Mouse (Mus musculus) forebrain, embryonic 10.5 days (tissue): ENCODE data around the gene Cd47. TPM values are rescaled to one million over a fixed set of nuclear protein-coding genes. Genes with fewer than 3 reads are reported as not detected.

ENCODE experiments used
- DNase-seq: peaks from one replicate; pipeline ENCODE4 v3.0.0-alpha.2; 2017; ENCODE audit warnings: low spot score; ENCODE audit errors: extremely low spot score
- H3K27ac ChIP-seq: fragments of 300-500 bp; sonication (generic); 2 replicates; pipeline ENCODE4 v1.5.1; 2016; ENCODE audit warnings: mild to moderate bottlenecking
- H3K27me3 ChIP-seq: fragments of 300-500 bp; sonication (generic); 2 replicates; pipeline ENCODE4 v1.6.1; 2016; ENCODE audit warnings: mild to moderate bottlenecking; ENCODE audit not compliant: poor library complexity, severe bottlenecking
- H3K36me3 ChIP-seq: fragments of 300-500 bp; sonication (generic); replicated peaks from 2 replicates; pipeline ENCODE4 v1.6.1; 2016; ENCODE audit warnings: mild to moderate bottlenecking, moderate library complexity
- H3K4me1 ChIP-seq: fragments of 300-500 bp; sonication (generic); 2 replicates; pipeline ENCODE4 v1.6.1; 2016
- H3K4me3 ChIP-seq: fragments of 300-500 bp; sonication (generic); 2 replicates; pipeline ENCODE4 v1.5.1; 2016; ENCODE audit warnings: mild to moderate bottlenecking, moderate library complexity
- H3K9me3 ChIP-seq: fragments of 300-500 bp; sonication (generic); 2 replicates; pipeline ENCODE4 v1.6.1; 2016; ENCODE audit warnings: mild to moderate bottlenecking, moderate library complexity
- whole genome bisulfite sequencing: fragments of 180-500 bp; shearing (Covaris S2); methylation state at CpG from one replicate; pipeline ENCODE4 v1.1.7; 2016; 5-methylcytosine and 5-hydroxymethylcytosine counted together
- polyA plus RNA-seq: library from polyadenylated mRNA; unstranded; fragments of >200 nt; fragmentation: Nextera tagmentation; extraction: Ambion mirVana; gene quantifications from 2 replicates; pipeline ENCODE4 v1.2.1, GENCODE M21; 2016

Cd47 gene
- polyA plus RNA-seq, 1 experiment from 2014 or later = 32.8 TPM

- DNase-seq = no peak
- Histone ChIP-seq H3K4me3 (no peak overlapping the region), H3K36me3 (no peaks in the 10 kb centered on the region)
Observed at GRCm38 (mm10) chr16:49940473-49940872, 140.1 kb downstream of the Cd47 start.

DNA sequence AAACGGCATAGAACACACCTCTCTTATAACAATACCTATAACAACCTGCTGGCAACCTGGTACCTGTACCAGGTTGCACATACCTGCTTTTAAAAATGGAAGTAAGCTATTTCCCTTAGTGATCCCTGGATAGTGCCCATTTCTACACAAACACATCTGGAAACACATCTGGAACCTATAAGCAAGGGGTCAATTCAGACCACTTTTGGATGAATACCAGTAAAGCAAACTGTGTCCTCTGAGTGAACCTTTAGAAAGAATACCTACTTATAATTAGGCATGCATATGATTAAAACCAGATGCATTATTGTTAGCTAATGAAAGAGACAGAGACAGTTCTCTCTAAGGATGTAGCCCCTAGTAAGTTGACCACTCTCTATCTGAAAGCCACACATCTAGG lies 140.7 kb downstream of the Cd47 start:
- Histone ChIP-seq H3K36me3 (no peaks in the 10 kb centered on the region), H3K27me3 (no peaks in the 10 kb centered on the region), H3K4me1 (peaks cover 16% of the 10 kb centered on the region), H3K4me3 (no peak overlapping the region), H3K27ac (no peak overlapping the region), H3K9me3 (no peaks in the 10 kb centered on the region)
- no peak for DNase-seq
- 75% methylated on average over 1 of the region's 1 CpGs for WGBS

More at GRCm38 (mm10) chr16:49940473-49940872, 140.1 kb downstream of the Cd47 start:
- Histone ChIP-seq H3K4me1 (peaks cover 16% of the 10 kb centered on the region), H3K9me3 (no peaks in the 10 kb centered on the region), H3K27me3 (no peaks in the 10 kb centered on the region), H3K27ac (no peak overlapping the region)

GRCm38 (mm10) chr16:49943726-49944125 lies 143.4 kb downstream of the Cd47 start:
- H3K9me3 ChIP-seq = no peaks in the 10 kb centered on the region
- no peak for DNase-seq
- H3K4me3 ChIP-seq = no peak overlapping the region
- 92% methylated on average over 1 of the region's 1 CpGs for WGBS
- H3K27me3 ChIP-seq = no peaks in the 10 kb centered on the region
- no peaks in the 10 kb centered on the region for H3K36me3 ChIP-seq
- no peak overlapping the region for H3K27ac ChIP-seq
- no peaks in the 10 kb centered on the region for H3K4me1 ChIP-seq

GRCm38 (mm10) chr16:49945084-49945483 lies 144.8 kb downstream of the Cd47 start:
- Histone ChIP-seq H3K9me3 (no peaks in the 10 kb centered on the region), H3K27me3 (no peaks in the 10 kb centered on the region), H3K27ac (no peak overlapping the region), H3K36me3 (no peaks in the 10 kb centered on the region), H3K4me1 (no peaks in the 10 kb centered on the region), H3K4me3 (no peak overlapping the region)
- no peak for DNase-seq
- 89% methylated on average over 5 of the region's 5 CpGs for WGBS

- Histone ChIP-seq H3K27me3 (no peaks in the 10 kb centered on the region), H3K4me1 (peaks cover 2% of the 10 kb centered on the region; the same call in 1 of the 2 replicates), H3K9me3 (no peaks in the 10 kb centered on the region), H3K36me3 (no peaks in the 10 kb centered on the region), H3K27ac (no peak overlapping the region), H3K4me3 (no peak overlapping the region)
- DNase-seq = no peak
- 86% methylated on average over 3 of the region's 3 CpGs for WGBS
Observed at GRCm38 (mm10) chr16:49947049-49947448, 146.7 kb downstream of the Cd47 start.

GRCm38 (mm10) chr16:49947610-49948009 lies 147.3 kb downstream of the Cd47 start:
- Histone ChIP-seq H3K27ac (no peak overlapping the region), H3K36me3 (no peaks in the 10 kb centered on the region), H3K9me3 (no peaks in the 10 kb centered on the region), H3K4me1 (peaks cover 5% of the 10 kb centered on the region; the same call in 1 of the 2 replicates), H3K27me3 (no peaks in the 10 kb centered on the region), H3K4me3 (no peak overlapping the region)
- no peak for DNase-seq
- 94% methylated on average over 7 of the region's 7 CpGs for WGBS

DNA sequence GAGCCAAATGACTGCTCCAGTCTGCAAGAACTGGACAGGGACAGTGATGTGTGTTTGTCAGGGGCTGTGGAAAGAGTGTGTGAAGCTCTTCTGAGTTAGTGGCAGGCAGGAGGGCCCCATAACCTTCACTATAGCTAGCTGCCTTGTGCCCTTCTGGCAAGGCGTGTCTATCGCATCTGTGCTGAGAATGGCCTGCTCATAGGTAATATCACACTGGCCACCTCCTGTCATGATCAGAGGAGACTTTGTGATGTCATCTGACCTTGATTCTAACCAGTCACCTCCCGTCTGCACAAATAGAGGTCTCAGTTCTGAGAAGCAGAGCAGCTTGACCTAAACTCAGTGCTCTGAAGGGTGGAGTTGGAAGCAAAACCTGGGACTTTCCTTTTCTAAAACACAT lies 148.0 kb downstream of the Cd47 start:
- H3K4me3 ChIP-seq = no peak overlapping the region
- WGBS = 84% methylated on average over 3 of the region's 3 CpGs
- H3K27me3 ChIP-seq = no peaks in the 10 kb centered on the region
- H3K4me1 ChIP-seq = peaks cover 5% of the 10 kb centered on the region; the same call in 1 of the 2 replicates
- no peaks in the 10 kb centered on the region for H3K36me3 ChIP-seq
- no peaks in the 10 kb centered on the region for H3K9me3 ChIP-seq
- H3K27ac ChIP-seq = no peak overlapping the region
- DNase-seq = no peak

DNA sequence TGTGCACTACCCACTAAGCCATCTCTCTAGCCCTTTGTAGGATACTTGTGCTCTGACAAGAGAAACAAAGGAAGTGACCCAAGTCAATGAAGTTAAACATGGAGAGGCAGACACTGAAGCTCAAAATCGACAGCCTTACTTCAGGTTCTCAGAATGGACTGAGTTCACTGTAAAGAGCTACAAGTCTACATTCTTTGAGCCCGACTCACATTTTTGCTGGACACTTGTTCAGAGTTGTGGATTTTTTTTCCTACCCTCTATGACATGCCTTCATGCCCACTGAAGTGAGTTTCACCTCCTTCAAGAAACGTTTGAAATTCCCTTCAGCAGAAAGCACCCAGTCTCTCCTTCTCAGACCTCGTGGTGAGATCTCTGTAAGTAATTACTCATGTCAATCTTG lies 148.9 kb downstream of the Cd47 start:
- Histone ChIP-seq H3K4me3 (no peak overlapping the region), H3K27me3 (no peaks in the 10 kb centered on the region), H3K4me1 (peaks cover 5% of the 10 kb centered on the region; the same call in 1 of the 2 replicates), H3K27ac (no peak overlapping the region), H3K36me3 (no peaks in the 10 kb centered on the region), H3K9me3 (no peaks in the 10 kb centered on the region)
- DNase-seq = no peak
- WGBS = 77% methylated on average over 4 of the region's 4 CpGs

DNA sequence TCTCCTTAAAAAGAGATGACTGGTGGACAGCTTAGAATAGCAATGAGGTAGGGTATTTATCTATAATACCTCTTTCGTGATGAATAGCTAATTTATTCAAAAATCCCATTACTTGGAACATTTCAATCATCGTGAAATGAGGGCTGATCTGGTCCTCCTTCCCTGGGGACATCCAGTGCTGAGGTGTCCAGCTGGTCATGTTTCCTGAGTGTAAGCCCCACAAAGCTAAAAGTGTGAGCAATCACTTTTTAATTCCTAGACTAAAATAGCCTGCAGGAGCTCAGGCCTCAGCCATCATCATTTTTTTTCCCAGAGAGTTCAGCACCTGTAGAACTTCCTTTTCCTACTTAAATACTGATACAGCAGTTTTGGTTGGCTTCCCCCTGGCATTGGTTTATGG lies 150.0 kb downstream of the Cd47 start:
- no peak for DNase-seq
- Histone ChIP-seq H3K27ac (no peak overlapping the region), H3K4me3 (no peak overlapping the region), H3K36me3 (no peaks in the 10 kb centered on the region), H3K9me3 (no peaks in the 10 kb centered on the region), H3K4me1 (peaks cover 5% of the 10 kb centered on the region; the same call in 1 of the 2 replicates), H3K27me3 (no peaks in the 10 kb centered on the region)
- 90% methylated on average over 2 of the region's 2 CpGs for WGBS

DNA sequence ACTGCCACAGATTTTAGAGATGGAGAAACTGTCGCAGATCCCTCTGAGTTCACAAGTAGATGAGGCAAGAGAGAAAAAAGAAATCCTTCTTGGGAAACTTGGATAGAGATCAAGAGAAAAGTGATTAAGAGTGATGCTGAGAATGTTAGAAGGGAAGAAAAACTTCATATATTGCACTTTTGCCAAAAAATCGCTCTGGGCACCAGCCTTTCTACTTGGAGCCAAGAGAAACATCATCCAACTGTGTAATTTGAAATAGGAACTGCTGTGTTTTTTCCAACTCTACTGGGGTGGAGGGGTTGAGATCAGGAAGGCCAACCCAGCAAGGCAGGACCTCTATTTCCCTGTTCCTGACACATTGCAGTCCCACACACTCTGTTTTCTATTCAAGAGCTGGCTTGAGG lies 151.0 kb downstream of the Cd47 start:
- Histone ChIP-seq H3K27ac (no peak overlapping the region), H3K36me3 (no peaks in the 10 kb centered on the region), H3K4me3 (no peak overlapping the region), H3K9me3 (no peaks in the 10 kb centered on the region), H3K4me1 (peaks cover 5% of the 10 kb centered on the region; the same call in 1 of the 2 replicates), H3K27me3 (no peaks in the 10 kb centered on the region)
- DNase-seq = no peak
- 85% methylated on average over 2 of the region's 2 CpGs for WGBS

DNA sequence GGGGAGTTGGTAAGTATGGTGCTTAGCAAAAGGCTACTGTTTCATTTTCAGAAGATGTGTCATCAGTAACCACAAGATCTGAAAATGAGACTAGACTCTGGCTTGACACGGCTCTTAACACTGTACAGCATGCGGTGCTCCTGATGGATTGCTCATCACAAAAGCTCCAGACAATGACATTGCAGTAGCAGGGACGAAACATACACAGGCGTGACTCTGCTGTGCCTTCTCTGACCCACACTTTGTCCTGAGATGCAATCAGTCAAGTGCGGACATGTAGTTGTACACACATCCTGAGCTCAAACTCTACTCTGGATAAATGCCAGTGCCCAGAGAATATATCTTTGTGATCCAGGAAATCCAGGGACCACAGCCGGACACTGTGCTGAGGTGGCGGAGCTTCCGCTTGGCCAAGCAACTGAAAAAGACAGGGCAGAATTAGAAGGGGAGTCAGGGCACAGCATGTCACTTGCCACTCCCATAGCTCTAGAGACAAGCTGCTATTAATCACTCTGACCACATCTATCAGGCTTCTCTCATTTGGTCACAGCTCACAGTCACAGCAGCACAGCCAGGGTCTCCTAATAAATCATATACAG lies 151.7 kb downstream of the Cd47 start:
- WGBS = 83% methylated on average over 8 of the region's 8 CpGs
- H3K27ac ChIP-seq = no peak overlapping the region

DNA sequence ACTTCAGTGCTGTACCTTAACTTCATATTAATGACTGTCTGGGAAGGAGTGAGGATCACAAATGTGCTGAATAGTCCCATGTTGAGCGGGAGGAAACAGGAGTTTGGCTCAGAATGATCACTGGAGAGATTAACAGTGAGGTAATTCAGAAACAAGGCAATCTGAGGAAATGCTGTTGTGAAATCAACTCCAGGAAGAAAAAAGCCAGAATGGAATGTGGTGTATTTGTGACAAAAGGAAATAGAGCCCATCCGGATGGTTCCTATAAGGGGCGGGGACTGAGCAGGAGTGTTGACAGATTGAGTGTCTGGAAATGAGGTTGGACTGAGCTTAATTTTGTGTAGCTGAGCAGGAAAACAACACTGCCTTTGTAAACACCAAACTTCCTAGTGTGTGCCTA lies 153.5 kb downstream of the Cd47 start:
- H3K9me3 ChIP-seq = no peaks in the 10 kb centered on the region
- no peak overlapping the region for H3K4me3 ChIP-seq
- H3K4me1 ChIP-seq = peaks cover 5% of the 10 kb centered on the region; the same call in 1 of the 2 replicates
- no peaks in the 10 kb centered on the region for H3K27me3 ChIP-seq
- DNase-seq = no peak
- H3K27ac ChIP-seq = no peak overlapping the region
- no peaks in the 10 kb centered on the region for H3K36me3 ChIP-seq
- WGBS = 78% methylated on average over 3 of the region's 3 CpGs

More for the DNA sequence above, 151.7 kb downstream of the Cd47 start:
- Histone ChIP-seq H3K27me3 (no peaks in the 10 kb centered on the region), H3K4me3 (no peak overlapping the region), H3K36me3 (no peaks in the 10 kb centered on the region), H3K9me3 (no peaks in the 10 kb centered on the region), H3K4me1 (peaks cover 5% of the 10 kb centered on the region; the same call in 1 of the 2 replicates)
- no peak for DNase-seq

DNA sequence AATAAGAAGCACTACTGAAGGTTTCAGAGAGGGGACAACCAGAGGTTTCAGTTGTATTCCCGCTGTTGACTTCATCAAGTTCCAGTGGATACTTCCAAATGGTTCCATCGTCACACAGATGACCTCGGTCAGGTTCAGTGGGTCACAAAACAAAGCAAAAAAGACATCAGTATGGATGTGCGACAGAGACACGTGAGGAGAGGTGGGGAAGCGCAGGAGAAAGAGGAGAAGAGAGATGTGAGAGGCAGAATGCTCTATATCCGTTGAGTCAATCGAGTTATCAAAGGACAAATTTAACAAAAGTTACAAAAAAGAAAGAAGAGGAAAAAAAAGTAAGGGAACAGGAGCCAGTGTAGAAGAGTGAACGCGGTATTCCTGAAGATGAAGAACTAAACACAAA lies 154.6 kb downstream of the Cd47 start:
- Histone ChIP-seq H3K27me3 (no peaks in the 10 kb centered on the region), H3K4me1 (peaks cover 5% of the 10 kb centered on the region; the same call in 1 of the 2 replicates), H3K9me3 (no peaks in the 10 kb centered on the region), H3K27ac (no peak overlapping the region), H3K4me3 (no peak overlapping the region), H3K36me3 (no peaks in the 10 kb centered on the region)
- no peak for DNase-seq
- 93% methylated on average over 10 of the region's 10 CpGs for WGBS

- H3K9me3 ChIP-seq = no peaks in the 10 kb centered on the region
- WGBS = 94% methylated on average over 2 of the region's 2 CpGs
- H3K36me3 ChIP-seq = no peaks in the 10 kb centered on the region
- peaks cover 5% of the 10 kb centered on the region; the same call in 1 of the 2 replicates for H3K4me1 ChIP-seq
- H3K27me3 ChIP-seq = no peaks in the 10 kb centered on the region
- H3K4me3 ChIP-seq = no peak overlapping the region
- H3K27ac ChIP-seq = no peak overlapping the region
- no peak for DNase-seq
Observed at GRCm38 (mm10) chr16:49955325-49955724, 155.0 kb downstream of the Cd47 start.
